In genomic region chr5:65293627-65294026, GRCm38 (mm10) we compare ENCODE assay signal across 1 mouse cellular context.
TF ChIP-seq lines count a peak whose summit lies in the region.

No protein-coding gene starts in this region.

TF ChIP-seq in CH12.LX, 34 proteins besides CTCF, POLR2A, EP300 and RAD21 (continued from another document):
- peak; percentile 43; the same call in 1 of the 2 replicates for TF ChIP-seq CHD1 (IDR thresholded peaks at IDR 0.05; ENCODE audit: low read depth, low read length)
- no peak for TF ChIP-seq E2F4 (IDR thresholded peaks at IDR 0.05; ENCODE audit: insufficient replicate concordance, low read depth, low read length)
